Mouse (Mus musculus): ENCODE results near the gene Slc15a4.

The Slc15a4 gene

DNA sequence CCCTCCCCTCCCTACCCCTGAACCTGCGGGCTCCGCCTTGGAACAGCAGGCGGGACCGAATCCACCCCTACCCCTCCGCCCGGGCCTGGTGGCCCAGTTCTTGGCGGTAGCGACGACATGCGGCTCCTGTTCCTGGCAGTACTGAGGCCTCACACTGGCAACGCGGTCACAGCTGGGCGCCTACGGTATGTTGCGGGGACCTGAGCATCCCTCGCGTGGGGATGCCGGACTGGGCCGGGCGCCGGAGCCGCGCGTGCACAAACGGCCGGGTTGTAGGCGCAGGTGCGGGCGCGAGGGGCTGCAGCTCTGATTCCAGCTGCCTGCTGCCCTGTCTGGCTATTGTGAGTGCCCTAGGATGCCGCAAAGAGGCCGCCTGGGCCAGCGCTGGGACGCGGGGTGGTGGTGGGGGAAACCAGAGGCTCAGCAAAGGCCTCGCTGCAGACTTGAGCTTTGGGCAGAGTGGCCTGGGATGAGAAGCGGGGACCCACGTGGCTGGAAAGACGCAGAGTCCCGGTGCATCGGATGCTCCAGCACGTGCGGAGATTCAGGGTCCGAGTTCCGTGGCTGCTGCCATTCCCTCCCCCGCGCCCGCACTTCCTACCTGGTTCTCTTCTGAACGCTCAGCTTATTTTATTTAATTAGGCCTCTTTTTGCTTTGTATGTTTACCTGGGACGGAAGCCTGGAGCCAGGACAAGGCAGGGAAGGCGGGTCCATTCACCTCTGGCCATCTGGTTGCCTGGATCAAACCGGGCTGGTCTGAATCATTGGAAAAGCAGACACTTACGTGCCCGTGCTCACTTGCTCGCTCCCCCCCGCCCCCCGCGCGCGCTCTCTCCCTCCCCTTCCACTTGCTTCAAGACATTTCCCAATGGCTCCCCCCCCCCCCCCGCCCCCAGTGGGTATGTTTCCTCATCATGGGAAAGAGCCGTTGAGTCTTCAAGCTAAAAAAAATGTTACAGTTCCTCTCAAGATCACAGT is at the start of gene Slc15a4, which contains the start of gene Glt1d1:
Slc15a4 (minus strand) TSS at position 731 of the 979 bp plus-strand sequence.
Glt1d1 (plus strand) TSS at position 96 of the 979 bp plus-strand sequence.
- peak; percentile 25 to 50 for DNase-seq (ENCODE audit: low spot score in 2 of 2)

DNA sequence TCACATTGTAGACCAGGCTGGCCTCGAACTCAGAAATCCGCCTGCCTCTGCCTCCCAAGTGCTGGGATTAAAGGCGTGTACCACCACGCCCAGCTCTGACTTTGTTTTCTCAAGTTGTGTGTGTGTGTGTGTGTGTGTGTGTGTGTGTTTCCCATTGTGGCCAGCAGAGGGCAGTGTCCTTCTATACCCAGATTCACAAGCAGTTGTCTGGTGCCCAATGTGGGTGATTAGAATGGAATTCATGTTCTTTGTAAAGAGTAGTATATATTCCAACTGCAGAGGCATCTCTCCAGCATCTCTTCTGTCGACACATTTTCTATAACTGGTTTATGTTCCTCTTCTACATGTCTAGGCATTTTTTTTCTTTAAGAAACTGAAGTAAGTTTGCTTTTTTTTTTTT is 45.8 kb upstream of the Slc15a4 start:
- DNase-seq (ENCODE audit: low spot score in 2 of 2): no peak

DNA sequence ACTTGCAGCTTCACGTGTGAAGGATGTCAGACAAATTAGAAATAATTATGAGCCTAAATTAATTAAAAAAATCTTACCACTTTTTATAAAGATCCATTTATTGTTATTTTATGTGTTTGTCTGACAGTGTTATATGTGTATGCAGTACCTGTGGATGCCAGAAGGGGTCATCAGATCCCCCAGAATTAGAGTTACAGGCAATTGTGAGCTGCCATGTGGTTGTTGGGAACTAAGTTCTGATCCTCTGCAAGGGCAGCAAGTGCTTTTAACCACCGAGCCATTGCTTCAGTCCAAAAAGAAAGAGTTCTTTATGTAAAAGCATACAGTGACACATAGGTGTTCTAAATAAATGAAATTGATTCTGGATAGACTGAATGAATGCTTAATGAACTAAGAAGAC is 44.9 kb upstream of the Slc15a4 start:
- no peak for DNase-seq (ENCODE audit: low spot score in 2 of 2)

DNA sequence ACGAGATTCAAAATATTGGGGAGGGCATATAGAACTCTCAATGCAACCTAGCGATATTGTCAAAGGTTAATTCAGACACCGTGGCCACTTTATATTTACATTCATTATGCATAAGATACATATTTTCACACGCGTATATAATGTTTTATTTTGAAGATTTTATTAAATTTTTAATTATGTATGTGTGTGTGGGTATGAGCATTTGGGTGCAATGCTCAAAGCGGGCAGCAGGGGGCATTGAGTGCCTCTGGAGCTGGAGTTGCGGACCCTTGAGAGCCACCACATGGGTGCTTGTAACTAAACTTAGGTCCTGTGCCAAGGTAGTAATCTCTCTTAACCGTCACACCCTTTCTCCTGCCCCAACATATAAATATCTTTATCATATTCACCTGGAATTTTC is 41.2 kb upstream of the Slc15a4 start:
- DNase-seq (ENCODE audit: low spot score in 2 of 2): no peak

DNA sequence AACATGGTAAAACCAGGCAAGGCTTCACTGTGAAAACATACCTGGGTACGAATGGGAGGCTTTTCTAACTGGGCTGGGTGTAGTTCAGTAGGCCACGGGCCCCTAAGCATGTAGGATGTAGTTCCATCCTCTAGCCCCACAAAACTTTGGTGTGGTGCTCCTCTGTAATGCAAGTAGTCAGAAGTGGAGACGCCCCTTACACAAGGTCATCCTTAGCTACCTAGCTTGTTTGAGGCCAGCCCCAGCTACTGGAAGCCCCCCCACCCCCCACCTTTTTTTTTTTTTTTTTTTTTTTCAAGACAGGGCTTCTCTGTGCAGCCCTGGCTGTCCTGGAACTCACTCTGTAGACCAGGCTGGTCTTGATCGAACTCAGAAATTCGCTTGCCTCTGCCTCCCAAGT is 28.3 kb upstream of the Slc15a4 start:
- no peak for DNase-seq (ENCODE audit: low spot score in 2 of 2)

DNA sequence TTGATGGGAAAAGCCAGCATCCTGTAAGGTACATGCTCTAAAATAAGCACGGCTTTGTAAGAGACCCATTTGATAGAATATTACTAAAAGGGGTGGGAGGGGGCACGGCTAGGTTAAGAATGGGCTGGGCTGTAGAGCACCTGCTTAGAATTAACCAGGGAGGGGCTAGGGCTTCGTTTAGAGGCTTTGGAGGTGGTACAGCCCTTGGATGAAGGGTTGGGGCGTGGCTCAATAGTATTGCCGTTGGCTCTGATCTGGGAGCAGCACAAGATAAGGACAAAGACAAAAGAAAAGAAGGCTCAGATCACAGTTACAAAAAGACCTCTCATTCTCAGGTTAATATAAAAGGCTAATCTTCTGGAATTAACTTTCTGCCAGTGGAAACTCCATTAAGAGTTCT is 27.6 kb upstream of the Slc15a4 start:
- DNase-seq (ENCODE audit: low spot score in 2 of 2): no peak

DNA sequence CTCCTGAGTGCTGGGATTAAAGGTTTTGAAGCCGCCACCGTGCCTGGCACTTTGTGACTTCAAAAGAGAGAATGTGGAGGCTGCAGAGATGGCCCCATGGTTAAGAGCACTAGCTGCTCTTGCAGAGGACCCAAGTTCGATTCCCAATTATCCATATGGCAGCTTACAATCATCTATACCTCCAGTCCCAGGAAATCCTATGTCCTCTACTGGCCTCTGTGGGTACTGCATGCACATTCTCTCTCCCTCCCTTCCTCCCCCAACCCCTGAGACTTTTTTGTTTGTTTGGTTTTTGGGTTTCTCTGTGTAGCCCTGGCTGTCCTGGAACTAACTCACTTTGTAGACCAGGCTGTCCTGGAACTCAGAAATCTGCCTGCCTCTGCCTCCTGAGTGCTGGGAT is 26.6 kb upstream of the Slc15a4 start:
- DNase-seq (ENCODE audit: low spot score in 2 of 2): no peak

DNA sequence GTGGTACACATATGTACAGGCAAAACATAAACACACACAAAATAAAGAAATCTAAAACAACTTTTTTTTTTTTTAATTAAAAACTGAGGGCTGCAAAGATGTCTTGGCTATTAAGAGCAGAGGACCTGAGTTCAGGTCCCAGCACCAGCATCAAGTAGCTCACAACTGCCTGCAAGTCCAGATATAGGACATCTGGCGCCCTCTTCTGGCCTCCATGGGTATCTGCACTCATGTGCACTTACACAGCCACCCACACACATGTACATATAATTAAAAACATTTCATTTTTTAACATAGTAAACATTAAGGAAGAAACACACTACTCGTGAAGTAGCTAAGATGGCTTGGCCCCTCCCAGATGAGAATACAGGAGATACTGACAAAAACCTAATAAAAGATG is 25.6 kb upstream of the Slc15a4 start:
- no peak for DNase-seq (ENCODE audit: low spot score in 2 of 2)

DNA sequence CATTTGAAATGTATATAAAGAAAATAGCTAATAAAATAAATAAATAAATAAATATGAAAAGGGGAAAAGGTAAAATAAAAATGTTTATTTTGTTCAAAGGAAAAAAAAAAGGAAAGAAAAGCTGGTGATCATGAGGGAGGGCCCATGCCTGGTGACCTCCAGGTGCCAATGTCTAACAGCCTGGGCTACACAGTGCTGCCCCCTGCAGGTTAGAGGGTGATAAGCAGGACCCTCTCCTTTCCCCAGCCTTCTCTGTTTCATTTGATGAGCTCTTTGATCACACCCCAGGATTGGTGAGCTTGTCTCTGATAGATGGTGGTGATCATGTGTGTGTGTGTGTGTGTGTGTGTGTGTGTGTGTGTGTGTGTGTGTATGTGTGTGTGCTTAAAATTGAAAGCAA is 16.4 kb upstream of the Slc15a4 start:
- DNase-seq (ENCODE audit: low spot score in 2 of 2): peak in 1 of 2 experiments; percentile 8

DNA sequence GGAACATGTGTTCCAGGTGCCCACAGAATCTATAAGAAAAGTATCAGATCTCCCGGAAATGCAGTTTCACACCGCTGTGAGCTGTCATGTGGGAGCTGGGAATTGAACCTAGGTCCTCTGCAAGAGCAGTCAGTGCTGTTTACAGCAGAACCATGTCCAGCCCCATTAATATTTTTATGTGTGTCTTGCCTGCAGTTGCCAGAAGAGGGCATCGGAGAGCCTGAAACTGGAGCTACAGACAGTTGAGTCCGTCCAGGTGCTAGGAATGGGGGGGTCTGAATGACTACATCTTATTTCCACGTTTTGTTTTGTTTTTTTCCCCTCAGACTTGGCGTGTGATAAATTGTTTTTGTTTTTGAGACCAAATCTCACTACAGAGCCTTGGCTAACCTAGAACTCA is 15.3 kb upstream of the Slc15a4 start:
- DNase-seq (ENCODE audit: low spot score in 2 of 2): peak in 1 of 2 experiments; percentile 18

DNA sequence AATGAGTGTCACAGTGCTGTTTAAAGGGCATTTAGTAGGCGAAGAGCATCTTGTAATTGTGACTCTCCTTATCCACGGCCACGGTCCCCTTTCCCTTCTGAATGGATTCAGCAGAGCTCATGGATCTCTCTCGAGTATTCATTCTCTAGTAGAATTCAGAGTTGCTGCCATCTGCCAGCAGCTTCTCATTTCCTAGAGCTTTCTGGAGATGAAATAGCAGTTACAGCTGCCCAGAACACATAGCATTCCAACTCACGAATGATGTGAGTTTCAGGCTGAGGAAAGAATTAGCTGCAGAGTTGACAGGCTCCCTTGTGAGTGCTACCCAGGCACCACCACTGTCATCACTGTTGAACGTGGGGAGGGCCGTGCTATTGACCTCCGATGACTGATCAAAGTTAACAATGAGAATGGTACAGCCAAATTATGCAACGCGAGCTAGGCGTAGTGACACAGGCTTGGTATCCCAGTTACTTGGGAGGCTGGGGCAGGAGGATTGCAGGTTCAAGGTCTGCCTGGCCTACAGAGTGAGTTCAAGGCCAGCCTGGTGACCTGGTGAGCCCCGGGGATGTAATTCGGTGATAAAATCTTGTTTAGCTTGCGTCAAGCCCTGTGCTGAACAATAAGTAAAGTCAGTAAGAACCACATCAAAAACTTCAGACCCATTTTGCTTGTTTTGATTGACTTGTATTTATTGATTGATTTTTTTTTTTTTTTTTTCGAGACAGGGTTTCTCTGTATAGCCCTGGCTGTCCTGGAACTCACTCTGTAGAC is 8.7 kb upstream of the Slc15a4 start:
- DNase-seq (ENCODE audit: low spot score in 2 of 2): no peak

DNA sequence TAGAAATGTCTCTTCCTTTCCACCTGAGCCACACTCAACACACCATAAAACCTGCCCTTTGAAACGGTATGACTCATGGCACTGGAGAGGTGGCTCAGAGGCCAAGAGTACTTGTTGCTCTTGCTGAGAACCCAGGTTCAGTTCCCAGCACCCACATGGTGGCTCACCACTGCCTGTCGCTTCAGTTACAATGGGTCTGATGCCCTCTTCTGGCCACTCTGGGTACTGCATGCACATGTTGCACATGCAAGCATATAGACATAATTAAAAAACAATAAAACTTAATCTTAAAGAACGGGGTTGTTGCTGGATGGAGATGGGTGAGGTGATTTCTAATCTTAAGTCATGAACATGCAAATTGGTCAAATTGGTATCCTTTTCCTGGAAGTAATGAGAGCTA is 7.7 kb upstream of the Slc15a4 start:
- DNase-seq (ENCODE audit: low spot score in 2 of 2): peak in 1 of 2 experiments; percentile 8

DNA sequence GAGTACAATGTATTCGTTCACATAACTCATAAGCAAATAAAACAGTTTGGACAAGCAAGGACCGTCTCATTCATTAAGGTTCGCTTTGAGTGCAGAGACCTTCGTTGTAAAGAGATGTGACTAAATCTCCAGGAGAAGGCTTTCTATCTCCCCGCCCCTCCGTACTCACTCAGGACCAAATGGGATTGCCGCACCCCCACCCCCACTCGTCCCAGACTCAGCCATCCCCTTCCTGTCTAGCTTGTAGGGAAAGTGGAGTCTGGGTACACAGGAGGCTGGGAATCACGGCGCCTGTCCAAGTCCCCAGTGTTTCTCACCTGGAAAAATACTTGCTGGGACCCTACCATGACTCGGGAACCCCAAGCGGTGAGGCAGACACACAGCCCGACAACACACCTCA is 6.9 kb upstream of the Slc15a4 start:
- DNase-seq (ENCODE audit: low spot score in 2 of 2): no peak

DNA sequence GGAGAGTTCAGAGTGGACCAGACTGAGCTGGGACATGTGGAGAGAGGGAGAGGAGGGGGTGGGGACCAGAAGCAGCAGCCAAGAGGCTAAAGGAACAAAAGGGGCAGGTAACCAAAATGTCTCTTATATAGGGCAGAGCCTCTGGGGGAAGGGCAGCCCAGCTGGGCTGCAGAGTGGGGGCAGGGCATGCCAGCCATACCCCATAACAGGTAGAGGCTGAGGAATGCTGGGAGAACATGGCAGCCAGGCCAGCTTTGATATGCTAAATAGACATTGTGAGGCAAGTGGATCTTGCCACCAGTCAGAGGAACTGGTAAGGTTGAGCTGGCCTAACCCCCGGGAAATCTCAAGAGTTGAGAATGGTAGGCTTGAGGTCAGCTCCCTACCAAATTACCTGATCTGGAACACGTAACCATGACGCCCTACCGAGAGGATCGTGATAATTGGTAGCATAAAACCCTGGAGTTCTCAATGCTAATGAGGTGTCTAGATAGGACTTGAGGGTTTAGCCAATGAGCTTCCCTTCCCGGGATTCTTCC is 6.4 kb upstream of the Slc15a4 start:
- no peak for DNase-seq (ENCODE audit: low spot score in 2 of 2)

DNA sequence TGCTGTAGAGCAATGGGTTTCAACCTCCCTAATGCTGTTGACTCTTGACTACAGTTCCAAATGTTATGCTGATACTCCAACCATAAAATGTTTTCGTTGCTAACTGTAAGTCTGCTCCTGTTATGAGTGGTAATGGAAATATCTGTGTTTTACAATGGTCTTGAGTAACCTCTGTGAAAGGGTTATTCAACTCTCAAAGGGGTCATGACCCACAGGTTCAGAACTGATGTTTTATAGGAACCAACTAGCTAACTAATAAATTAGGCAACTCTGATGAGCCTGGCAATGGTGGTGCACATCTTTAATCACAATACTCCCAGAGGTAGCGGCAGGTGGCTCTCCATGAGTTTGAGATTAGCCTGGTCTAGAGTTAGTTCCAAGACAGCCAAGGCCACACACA is 5.5 kb upstream of the Slc15a4 start:
- no peak for DNase-seq (ENCODE audit: low spot score in 2 of 2)

DNA sequence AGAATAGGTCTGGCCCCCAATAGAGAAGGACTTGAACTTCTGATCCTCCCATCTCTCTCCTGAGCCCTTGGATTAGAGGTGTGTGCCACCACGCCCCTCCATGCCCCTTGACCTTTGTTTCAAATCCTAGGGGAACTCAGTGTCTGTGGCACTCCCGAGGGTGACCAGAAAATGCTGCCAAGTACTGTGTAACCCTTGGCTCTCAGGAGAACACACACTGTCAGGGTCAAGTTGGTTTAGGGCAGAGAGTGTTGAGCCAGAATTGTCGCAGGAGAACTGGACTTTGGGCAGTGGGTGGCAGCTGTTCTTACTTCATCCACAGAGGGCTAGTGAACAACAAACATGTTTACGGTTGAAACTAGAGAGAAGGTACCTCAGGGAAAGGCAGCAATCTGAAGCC is 4.9 kb upstream of the Slc15a4 start:
- DNase-seq (ENCODE audit: low spot score in 2 of 2): no peak

DNA sequence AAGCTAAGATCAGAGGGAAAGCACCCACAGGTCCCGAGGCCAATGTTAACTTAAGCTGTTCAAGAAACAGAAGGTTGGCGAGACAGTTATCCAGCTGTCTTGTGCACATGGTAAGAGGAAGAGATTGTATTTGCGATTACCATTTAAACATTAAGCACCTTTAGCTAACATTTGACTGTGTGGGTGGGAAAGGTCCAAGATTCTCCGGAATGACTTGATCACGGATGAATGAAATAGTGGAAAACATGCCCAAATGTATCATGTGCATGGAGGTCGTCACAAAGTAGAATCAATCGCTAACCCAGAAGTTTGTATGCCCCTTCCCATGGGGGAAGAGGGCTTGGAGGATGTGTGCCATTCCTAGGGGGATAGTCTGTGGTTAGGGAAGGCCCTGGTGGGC is 969 bp upstream of the Slc15a4 start:
- no peak for DNase-seq (ENCODE audit: low spot score in 2 of 2)

DNA sequence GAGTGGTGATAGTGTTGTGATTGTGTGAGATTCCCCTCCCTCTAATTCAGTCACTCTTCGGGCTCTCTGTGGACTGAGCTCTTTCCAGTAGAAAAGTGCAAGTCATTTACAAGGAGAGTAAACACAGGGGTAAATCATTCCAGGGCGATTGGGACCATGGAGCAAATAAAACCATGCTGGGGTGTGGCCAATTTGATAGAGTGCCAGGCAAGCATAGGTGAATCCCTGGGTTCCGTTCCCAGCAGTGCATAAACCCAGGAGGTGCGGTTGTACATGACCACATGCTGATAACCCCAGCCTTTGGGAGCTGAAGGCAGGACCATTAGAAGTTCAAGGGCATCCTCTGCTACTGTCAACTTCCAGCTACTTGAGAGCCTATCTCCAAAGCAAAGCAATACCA is 491 bp upstream of the Slc15a4 start:
- no peak for DNase-seq (ENCODE audit: low spot score in 2 of 2)

DNA sequence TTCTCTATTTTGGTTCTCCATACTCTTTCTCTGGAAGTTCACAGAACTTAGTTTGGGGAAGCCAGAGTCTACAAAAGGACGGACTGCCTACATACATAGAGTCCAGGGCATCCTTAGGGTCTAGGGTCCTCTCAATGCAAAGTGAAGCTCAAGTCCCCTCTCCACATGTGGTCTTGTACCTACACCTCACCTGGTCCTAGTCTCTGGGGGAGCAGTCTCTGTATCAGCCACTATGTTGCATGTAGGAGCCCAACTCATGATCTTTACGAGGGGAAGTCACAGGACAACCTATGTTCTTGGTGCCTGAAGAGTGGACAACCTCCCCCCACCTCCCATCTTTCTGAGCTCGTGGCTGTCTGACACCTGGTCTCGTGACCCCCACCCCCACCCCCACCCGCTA is 1.0 kb downstream of the Slc15a4 start:
- DNase-seq (ENCODE audit: low spot score in 2 of 2): no peak

DNA sequence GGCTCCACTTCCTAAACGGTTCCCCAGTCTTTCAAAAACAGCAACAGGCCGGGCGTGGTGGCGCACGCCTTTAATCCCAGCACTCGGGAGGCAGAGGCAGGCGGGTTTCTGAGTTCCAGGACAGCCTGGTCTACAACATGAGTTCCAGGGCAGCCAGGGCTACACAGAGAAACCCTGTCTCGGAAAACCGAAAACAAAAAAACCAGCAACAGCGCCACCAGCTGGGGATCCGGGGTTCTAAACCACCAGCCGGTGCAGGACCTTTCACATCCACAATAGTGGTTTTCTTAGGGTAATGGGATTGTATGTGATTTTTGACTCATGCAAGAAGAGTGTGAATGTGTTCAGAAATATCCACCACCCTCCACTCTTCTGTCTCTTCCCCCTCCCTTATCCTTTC is 5.5 kb downstream of the Slc15a4 start:
- DNase-seq (ENCODE audit: low spot score in 2 of 2): no peak

DNA sequence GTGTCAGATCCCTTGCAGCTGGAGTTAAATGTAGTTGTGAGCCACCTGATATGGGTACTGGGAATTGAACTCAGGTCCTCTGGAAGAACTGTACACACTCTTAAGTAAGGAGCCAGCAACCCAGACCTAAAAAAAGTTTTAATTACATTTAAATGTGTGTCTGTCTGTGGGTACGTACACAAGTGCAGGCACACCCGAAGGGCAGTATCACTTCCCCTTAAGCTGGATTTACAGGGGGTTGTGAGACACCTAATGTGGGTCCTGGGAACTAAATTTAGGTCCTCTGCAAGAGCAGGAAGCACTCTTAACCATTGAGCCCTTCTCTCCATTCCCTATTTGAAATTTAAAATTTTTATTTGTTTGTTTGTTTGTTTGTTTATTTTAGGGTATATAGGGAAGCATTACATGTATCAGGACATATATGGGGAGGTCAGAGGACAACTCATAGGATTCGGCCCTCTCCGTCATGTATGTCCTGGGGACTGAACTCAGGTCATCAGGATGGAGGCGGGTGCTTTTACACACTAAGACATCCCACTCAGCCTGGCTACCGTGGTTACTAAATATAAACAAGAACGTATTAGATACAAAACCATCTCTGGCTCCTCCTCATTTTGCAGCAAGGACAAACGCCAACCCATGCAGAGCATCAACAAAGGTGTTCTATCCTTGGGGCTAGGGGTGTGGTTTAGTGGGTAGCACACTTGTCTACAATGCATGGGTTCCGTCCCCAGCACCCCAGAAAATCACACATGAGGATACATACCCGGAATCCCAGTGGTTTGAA is 8.1 kb downstream of the Slc15a4 start:
- no peak for DNase-seq (ENCODE audit: low spot score in 2 of 2)

DNA sequence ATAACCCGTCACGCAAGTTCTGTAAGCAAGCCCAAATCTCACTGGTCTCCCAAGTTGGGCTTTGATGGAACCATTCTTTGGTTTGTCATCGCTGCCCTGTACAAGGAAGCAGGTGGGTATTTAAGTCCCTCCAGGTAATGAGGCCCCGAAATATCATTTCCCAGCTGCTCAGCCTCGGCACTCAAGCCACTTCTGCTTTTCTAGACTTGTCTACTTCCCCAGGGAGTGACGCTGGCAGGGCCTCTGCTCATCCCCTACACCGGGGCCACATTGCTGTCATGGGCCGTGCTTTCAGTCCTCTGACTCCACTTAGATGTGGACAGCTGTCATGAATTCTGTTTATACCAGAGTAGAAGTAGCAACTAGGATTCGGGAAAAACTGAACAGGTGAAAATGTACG is 11.6 kb downstream of the Slc15a4 start:
- no peak for DNase-seq (ENCODE audit: low spot score in 2 of 2)
